Mouse (Mus musculus) activated CD4-positive, CD25-positive, alpha-beta regulatory T cell (primary cell): ENCODE results near the gene Sct. TPM values are rescaled to one million over a fixed set of nuclear protein-coding genes. Genes with fewer than 3 reads are reported as not detected.

ENCODE experiments used
- polyA plus RNA-seq, 2 experiments: library from polyadenylated mRNA; unstranded; fragments of 100-300 nt; shearing (Covaris generic); gene quantifications; one replicate each; pipeline ENCODE4 v1.2.1; 2017

Sct gene
- polyA plus RNA-seq, result not detected

GRCm38 (mm10) chr7:141278766-141279590 lies at the start of gene Sct:
TSS of gene Sct (minus strand) at chr7:141279133.

GRCm38 (mm10) chr7:141327469-141328372 lies 48.8 kb upstream of the Sct start, which contains the start of the genes Deaf1 and Tmem80:
TSS of gene Deaf1 (minus strand) at chr7:141327690.
TSS of gene Tmem80 (plus strand) at chr7:141327739.

GRCm38 (mm10) chr7:141291921-141292582 lies 13.1 kb upstream of the Sct start, which contains the start of gene Drd4:
TSS of gene Drd4 (plus strand) at chr7:141292006.

GRCm38 (mm10) chr7:141276546-141276945 lies 2.4 kb downstream of the Sct start, which contains the start of gene Cdhr5:
TSS of gene Cdhr5 (minus strand) at chr7:141276786.

GRCm38 (mm10) chr7:141265739-141266561 lies 13.0 kb downstream of the Sct start, which contains the start of gene Irf7:
TSS of gene Irf7 (minus strand) at chr7:141266481.

Other genes with a start within 250 kb of the Sct start
- gene B4galnt4, start 218.0 kb downstream of the Sct start, polyA plus RNA-seq, result 10 to 100 TPM in 1 of 2 experiments, 1 to 10 TPM in 1; 9.9 to 21.4 TPM
- 100 to 1,000 TPM; 238 to 385 TPM for gene Pkp3, start 200.9 kb downstream of the Sct start, polyA plus RNA-seq
- gene Sigirr, start 178.6 kb downstream of the Sct start, polyA plus RNA-seq, result 100 to 1,000 TPM; 176 to 187 TPM
- gene Ano9, start 161.3 kb downstream of the Sct start, polyA plus RNA-seq, result not detected
- gene Ptdss2, start 156.8 kb downstream of the Sct start, polyA plus RNA-seq, result 10 to 100 TPM; 17.3 to 22.2 TPM
- gene Rnh1, start 106.3 kb downstream of the Sct start, polyA plus RNA-seq, result 100 to 1,000 TPM; 107 to 150 TPM
- 10 to 100 TPM; 56.0 to 61.9 TPM for gene Hras, start 85.1 kb downstream of the Sct start, polyA plus RNA-seq
- gene Lrrc56, start 85.0 kb downstream of the Sct start, polyA plus RNA-seq, result 1 to 10 TPM; 2.2 to 5.0 TPM
- 1 to 10 TPM; 8.3 to 9.9 TPM for gene Lmntd2, start 65.1 kb downstream of the Sct start, polyA plus RNA-seq
- 10 to 100 TPM; 18.6 to 23.4 TPM for gene Rassf7, start 63.3 kb downstream of the Sct start, polyA plus RNA-seq
- 10 to 100 TPM; 55.5 to 85.8 TPM for gene Phrf1, start 50.3 kb downstream of the Sct start, polyA plus RNA-seq
- 100 to 1,000 TPM; 105 to 126 TPM for gene Irf7, start 12.7 kb downstream of the Sct start, polyA plus RNA-seq
- under 1 TPM in 1 of 2 experiments, not detected in 1; 0.07 TPM for gene Cdhr5, start 2.3 kb downstream of the Sct start, polyA plus RNA-seq
- under 1 TPM in 1 of 2 experiments, not detected in 1; 0.06 TPM for gene Drd4, start 12.9 kb upstream of the Sct start, polyA plus RNA-seq
- gene Deaf1, start 48.6 kb upstream of the Sct start, polyA plus RNA-seq, result 10 to 100 TPM; 48.0 to 58.2 TPM
- gene Tmem80, start 48.6 kb upstream of the Sct start, polyA plus RNA-seq, result 10 to 100 TPM; 37.5 to 40.6 TPM
- gene Eps8l2, start 59.7 kb upstream of the Sct start, polyA plus RNA-seq, result under 1 TPM in 1 of 2 experiments, not detected in 1; 0.09 TPM
- 100 to 1,000 TPM; 342 to 415 TPM for gene Taldo1, start 113.1 kb upstream of the Sct start, polyA plus RNA-seq
- 10 to 100 TPM; 72.8 to 73.0 TPM for gene Gatd1, start 135.0 kb upstream of the Sct start, polyA plus RNA-seq
- under 1 TPM; 0.39 to 0.96 TPM for gene Cend1, start 150.4 kb upstream of the Sct start, polyA plus RNA-seq
- 10 to 100 TPM; 56.7 to 57.4 TPM for gene Slc25a22, start 158.8 kb upstream of the Sct start, polyA plus RNA-seq
- 10 to 100 TPM; 10.4 to 10.6 TPM for gene Pidd1, start 164.9 kb upstream of the Sct start, polyA plus RNA-seq
- 1,000 to 10,000 TPM; 1,171 to 2,116 TPM for gene Rplp2, start 168.2 kb upstream of the Sct start, polyA plus RNA-seq
- 10 to 100 TPM; 88.2 to 90.1 TPM for gene Pnpla2, start 176.1 kb upstream of the Sct start, polyA plus RNA-seq
- gene Cracr2b, start 182.0 kb upstream of the Sct start, polyA plus RNA-seq, result under 1 TPM in 1 of 2 experiments, not detected in 1; 0.59 TPM
- gene Cd151, start 188.3 kb upstream of the Sct start, polyA plus RNA-seq, result 10 to 100 TPM in 1 of 2 experiments, 1 to 10 TPM in 1; 6.6 to 10.4 TPM
- 10 to 100 TPM; 33.5 to 36.8 TPM for gene Polr2l, start 196.0 kb upstream of the Sct start, polyA plus RNA-seq
- 1 to 10 TPM; 2.9 to 3.2 TPM for gene Tspan4, start 196.1 kb upstream of the Sct start, polyA plus RNA-seq